Mouse (Mus musculus): ENCODE measurements at regions not wholly inside any gene's neighbourhood (a gene's known extent, or its start where the extent isn't known, plus 50 kb on each side); places are given as distances from the start of the nearest gene placed in this dataset.

- Histone ChIP-seq H3K9me3 (replicated peaks; ENCODE audit: insufficient read depth, low read length) (no peaks in the 10 kb centered on the region), H3K79me2 (ENCODE audit: control insufficient read depth, insufficient read depth, low read length, poor library complexity) (no peaks in the 10 kb centered on the region), H3K9ac (ENCODE audit: control insufficient read depth, low read depth, low read length, poor library complexity, severe bottlenecking) (no peak overlapping the region), H3K4me3 (ENCODE audit: control insufficient read depth in 1 of 2, insufficient read depth in 1 of 2, low read depth in 2 of 2, low read length in 2 of 2) (no peak overlapping the region), H3K27ac (ENCODE audit: control insufficient read depth, low read depth, low read length) (no peak overlapping the region), H3K36me3 (ENCODE audit: control insufficient read depth in 1 of 2, insufficient read depth in 2 of 2, low read length in 2 of 2) (no peaks in the 10 kb centered on the region), H3K4me1 (ENCODE audit: control insufficient read depth in 1 of 2, insufficient read depth in 2 of 2, low read length in 2 of 2) (no peaks in the 10 kb centered on the region), H3K27me3 (ENCODE audit: control insufficient read depth in 1 of 2, insufficient read depth in 2 of 2, low read length in 2 of 2) (no peaks in the 10 kb centered on the region)
- no peak for TF ChIP-seq HCFC1 (IDR thresholded peaks at IDR 0.05; ENCODE audit: low read depth, low read length)
- no peak for TF ChIP-seq GABPA (IDR thresholded peaks at IDR 0.05; ENCODE audit: low read depth, low read length)
- no peak for TF ChIP-seq ETS1 (IDR thresholded peaks at IDR 0.05; ENCODE audit: low read depth, low read length)
- no peak for TF ChIP-seq EP300 (IDR thresholded peaks at IDR 0.05; ENCODE audit: low read depth in 1 of 2, low read length in 2 of 2)
- no peak for TF ChIP-seq RAD21 (IDR thresholded peaks at IDR 0.05; ENCODE audit: low read depth, low read length)
- TF ChIP-seq MYB (IDR thresholded peaks at IDR 0.05; ENCODE audit: low read depth, low read length): no peak
- TF ChIP-seq MEF2A (IDR thresholded peaks at IDR 0.05; ENCODE audit: extremely low read depth, insufficient replicate concordance, low read depth, low read length, poor library complexity, severe bottlenecking): no peak
- TF ChIP-seq NELFE (IDR thresholded peaks at IDR 0.05; ENCODE audit: low read depth, low read length): no peak
- no peak for TF ChIP-seq SMC3 (IDR thresholded peaks at IDR 0.05; ENCODE audit: low read depth, low read length)
- TF ChIP-seq CTCF (IDR thresholded peaks at IDR 0.05 in 2 of 3, conservative IDR thresholded peaks at IDR 0.05 in 1 of 3; ENCODE audit: control insufficient read depth in 1 of 3, insufficient read depth in 1 of 3, low read depth in 2 of 3, low read length in 3 of 3, poor library complexity in 1 of 3, severe bottlenecking in 1 of 3): no peak
- TF ChIP-seq E2F4 (IDR thresholded peaks at IDR 0.05; ENCODE audit: borderline replicate concordance, low read depth, low read length): no peak
- no peak for TF ChIP-seq POLR2A (IDR thresholded peaks at IDR 0.05; ENCODE audit: control insufficient read depth in 1 of 2, insufficient read depth in 1 of 2, low read depth in 1 of 2, low read length in 2 of 2, poor library complexity in 1 of 2)
- no peak for TF ChIP-seq ZC3H11A (IDR thresholded peaks at IDR 0.05; ENCODE audit: low read depth, low read length)
- TF ChIP-seq NRF1 (IDR thresholded peaks at IDR 0.05; ENCODE audit: insufficient read depth, low read depth, low read length, poor library complexity, severe bottlenecking): no peak
- no peak for DNase-seq (ENCODE audit: low read depth, low spot score)
Measured at GRCm38 (mm10) chr9:46703674-46704073, 294.9 kb upstream of the Gm4791 start.

- Histone ChIP-seq H3K9ac (ENCODE audit: control insufficient read depth, low read depth, low read length, poor library complexity, severe bottlenecking) (no peak overlapping the region), H3K9me3 (replicated peaks; ENCODE audit: insufficient read depth, low read length) (no peaks in the 10 kb centered on the region), H3K79me2 (ENCODE audit: control insufficient read depth, insufficient read depth, low read length, poor library complexity) (no peaks in the 10 kb centered on the region), H3K4me3 (ENCODE audit: control insufficient read depth in 1 of 2, insufficient read depth in 1 of 2, low read depth in 2 of 2, low read length in 2 of 2) (no peak overlapping the region), H3K36me3 (ENCODE audit: control insufficient read depth in 1 of 2, insufficient read depth in 2 of 2, low read length in 2 of 2) (no peaks in the 10 kb centered on the region), H3K4me1 (ENCODE audit: control insufficient read depth in 1 of 2, insufficient read depth in 2 of 2, low read length in 2 of 2) (no peaks in the 10 kb centered on the region), H3K27ac (ENCODE audit: control insufficient read depth, low read depth, low read length) (no peak overlapping the region), H3K27me3 (ENCODE audit: control insufficient read depth in 1 of 2, insufficient read depth in 2 of 2, low read length in 2 of 2) (no peaks in the 10 kb centered on the region)
- DNase-seq (ENCODE audit: low read depth, low spot score): no peak
- no peak for TF ChIP-seq HCFC1 (IDR thresholded peaks at IDR 0.05; ENCODE audit: low read depth, low read length)
- TF ChIP-seq NELFE (IDR thresholded peaks at IDR 0.05; ENCODE audit: low read depth, low read length): no peak
- TF ChIP-seq TBP (IDR thresholded peaks at IDR 0.05; ENCODE audit: low read depth, low read length): no peak
- TF ChIP-seq POLR2A (IDR thresholded peaks at IDR 0.05; ENCODE audit: control insufficient read depth in 1 of 2, insufficient read depth in 1 of 2, low read depth in 1 of 2, low read length in 2 of 2, poor library complexity in 1 of 2): no peak
- TF ChIP-seq CHD2 (IDR thresholded peaks at IDR 0.05; ENCODE audit: low read length): no peak
- no peak for TF ChIP-seq SMC3 (IDR thresholded peaks at IDR 0.05; ENCODE audit: low read depth, low read length)
- no peak for TF ChIP-seq KAT2A (conservative IDR thresholded peaks at IDR 0.05; ENCODE audit: low read depth, low read length)
- TF ChIP-seq ZNF384 (IDR thresholded peaks at IDR 0.05; ENCODE audit: low read depth, low read length): no peak
- TF ChIP-seq MYB (IDR thresholded peaks at IDR 0.05; ENCODE audit: low read depth, low read length): no peak
- TF ChIP-seq BHLHE40 (IDR thresholded peaks at IDR 0.05; ENCODE audit: borderline replicate concordance, low read depth, low read length): no peak
- no peak for TF ChIP-seq MEF2A (IDR thresholded peaks at IDR 0.05; ENCODE audit: extremely low read depth, insufficient replicate concordance, low read depth, low read length, poor library complexity, severe bottlenecking)
- TF ChIP-seq ELF1 (IDR thresholded peaks at IDR 0.05; ENCODE audit: low read depth, low read length): no peak
- no peak for TF ChIP-seq TCF12 (IDR thresholded peaks at IDR 0.05; ENCODE audit: low read depth, low read length)
- TF ChIP-seq JUND (IDR thresholded peaks at IDR 0.05; ENCODE audit: low read depth, low read length): no peak
- TF ChIP-seq EP300 (IDR thresholded peaks at IDR 0.05; ENCODE audit: low read depth in 1 of 2, low read length in 2 of 2): no peak
Measured at GRCm38 (mm10) chr9:46702901-46703636, 295.5 kb upstream of the Gm4791 start.

Measured in MEL (cell line).